Mouse (Mus musculus): ENCODE results near the gene P4ha2. TPM values are rescaled to one million over a fixed set of nuclear protein-coding genes. Genes with fewer than 3 reads are reported as not detected.

The P4ha2 gene
- total and polyA plus RNA-seq, 3 experiments, result 0.22 TPM; not detected in 2

DNA sequence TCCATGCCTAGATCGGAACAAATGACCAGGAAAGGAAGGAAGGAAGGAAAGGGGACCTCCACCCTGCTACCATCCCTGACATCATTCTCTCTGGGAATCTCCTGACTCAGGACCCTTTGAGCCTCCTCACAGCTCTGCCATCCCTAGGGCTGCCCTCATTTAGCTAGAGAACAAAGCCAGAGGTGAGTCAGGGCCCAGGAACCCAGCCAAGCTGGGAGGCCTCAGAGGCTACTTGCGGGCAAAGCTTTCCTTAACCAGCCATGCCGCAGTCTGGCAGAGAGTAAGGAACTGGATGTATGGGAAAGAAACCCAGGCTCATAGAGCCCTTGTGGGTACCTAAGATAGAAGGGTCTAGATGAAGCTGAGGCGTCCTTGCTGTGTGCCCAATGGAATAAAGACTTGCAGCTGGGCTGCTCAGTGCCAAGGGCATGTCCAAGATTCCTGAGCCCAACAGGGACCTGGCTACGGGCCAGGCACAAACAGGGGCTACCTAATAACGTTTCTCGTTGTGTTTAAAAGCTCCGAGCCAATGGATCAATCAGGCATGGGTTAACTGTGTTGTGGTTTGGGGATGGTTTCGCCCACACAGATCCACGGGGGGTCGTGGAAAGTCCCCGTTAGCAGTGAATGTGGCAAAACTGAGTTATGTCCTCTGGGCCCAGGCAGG, 37.7 kb upstream of the P4ha2 start:
- no peak for DNase-seq (ENCODE audit: low spot score)

DNA sequence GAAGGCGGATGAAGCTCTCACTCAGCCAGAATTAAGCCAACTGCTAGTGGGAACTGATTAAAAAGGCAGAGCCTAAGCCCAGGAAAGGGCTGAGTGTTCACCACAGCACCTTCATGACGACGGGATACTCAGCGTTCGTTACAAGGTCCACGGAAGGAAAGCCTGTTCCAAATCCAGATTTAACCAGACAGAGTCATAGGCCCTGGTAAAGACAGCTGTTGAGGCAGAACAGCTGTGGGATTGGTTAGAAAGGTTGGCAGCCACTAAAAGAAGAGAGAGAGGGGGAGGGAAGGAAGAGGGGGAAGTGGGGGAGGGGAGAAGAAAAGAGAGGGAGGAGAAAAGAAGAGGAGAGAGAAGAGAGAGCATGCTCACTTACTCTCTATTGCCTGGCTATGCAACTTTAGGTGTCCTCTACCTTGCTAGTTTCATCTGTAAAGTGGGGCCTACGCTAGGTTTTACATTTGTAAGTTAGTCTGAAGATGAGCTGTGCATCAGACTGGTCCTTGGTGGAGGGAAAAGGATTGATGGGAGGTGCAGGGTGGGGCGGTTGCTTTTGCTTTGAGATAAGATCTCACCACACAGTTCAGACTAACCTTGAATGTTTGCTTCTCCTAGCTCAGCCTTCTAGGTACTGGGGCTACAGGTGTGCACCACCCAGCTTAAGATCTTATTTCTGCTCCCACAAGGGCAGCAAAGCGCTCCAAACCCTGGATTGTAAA, 37.0 kb upstream of the P4ha2 start:
- H3K36me3 ChIP-seq (replicated peaks), result no peaks in the 10 kb centered on the region
- H3K4me1 ChIP-seq (ENCODE audit: insufficient read depth, low read depth, low read length), result no peaks in the 10 kb centered on the region; the same call in 1 of the 2 replicates
- ATAC-seq (ENCODE audit: extremely low read depth, insufficient number of reproducible peaks, low FRiP score, poor library complexity, severe bottlenecking), result no peak
- H3K9me3 ChIP-seq (replicated peaks), result no peaks in the 10 kb centered on the region
- H3K27me3 ChIP-seq (ENCODE audit: insufficient read depth, low read length), result peaks cover 35% of the 10 kb centered on the region
- no peak for DNase-seq (ENCODE audit: low spot score)
- TF ChIP-seq CTCF (IDR thresholded peaks at IDR 0.05; ENCODE audit: low read depth, low read length) (no peak), POLR2AphosphoS5 (IDR thresholded peaks at IDR 0.05; ENCODE audit: insufficient replicate concordance, low read depth, low read length) (no peak), TAL1 (conservative IDR thresholded peaks at IDR 0.05; ENCODE audit: low read depth, low read length) (no peak), GATA1 (IDR thresholded peaks at IDR 0.05; ENCODE audit: borderline replicate concordance, low read length) (no peak), GATA2 (IDR thresholded peaks at IDR 0.05; ENCODE audit: borderline replicate concordance, low read depth, low read length) (no peak)
- H3K4me3 ChIP-seq (ENCODE audit: low read depth, low read length), result no peak overlapping the region

More for the DNA sequence above, 37.7 kb upstream of the P4ha2 start:
- Histone ChIP-seq H3K27me3 (ENCODE audit: insufficient read depth, low read length) (peaks cover 30% of the 10 kb centered on the region), H3K9me3 (replicated peaks) (no peaks in the 10 kb centered on the region), H3K4me1 (ENCODE audit: insufficient read depth, low read depth, low read length) (no peaks in the 10 kb centered on the region; the same call in 1 of the 2 replicates), H3K36me3 (replicated peaks) (no peaks in the 10 kb centered on the region), H3K4me3 (ENCODE audit: low read depth, low read length) (no peak overlapping the region)
- ATAC-seq (ENCODE audit: extremely low read depth, insufficient number of reproducible peaks, low FRiP score, poor library complexity, severe bottlenecking), result no peak
- TF ChIP-seq GATA1 (IDR thresholded peaks at IDR 0.05; ENCODE audit: borderline replicate concordance, low read length), result no peak
- TF ChIP-seq TAL1 (conservative IDR thresholded peaks at IDR 0.05; ENCODE audit: low read depth, low read length), result no peak
- TF ChIP-seq CTCF (IDR thresholded peaks at IDR 0.05; ENCODE audit: low read depth, low read length), result no peak

DNA sequence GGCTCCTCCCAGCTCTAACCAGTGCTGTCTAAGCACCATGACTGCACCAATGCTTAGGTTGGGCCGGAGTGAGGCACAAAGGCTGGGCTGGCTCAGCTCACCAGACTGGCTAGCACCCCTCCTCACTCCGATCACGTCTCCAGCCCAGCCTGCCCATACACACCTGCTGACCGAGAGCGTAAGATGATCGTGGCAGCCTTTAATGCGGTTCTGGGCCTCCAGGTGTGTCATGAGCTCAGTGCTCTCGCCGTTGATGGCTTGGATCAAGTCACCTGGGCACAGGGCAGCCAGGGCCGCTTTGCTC, 36.5 kb upstream of the P4ha2 start:
- Histone ChIP-seq H3K4me3 (ENCODE audit: low read depth, low read length) (no peak overlapping the region), H3K27me3 (ENCODE audit: insufficient read depth, low read length) (peaks cover 35% of the 10 kb centered on the region), H3K36me3 (replicated peaks) (no peaks in the 10 kb centered on the region), H3K4me1 (ENCODE audit: insufficient read depth, low read depth, low read length) (no peaks in the 10 kb centered on the region; the same call in 1 of the 2 replicates), H3K9me3 (replicated peaks) (no peaks in the 10 kb centered on the region)
- ATAC-seq (ENCODE audit: extremely low read depth, insufficient number of reproducible peaks, low FRiP score, poor library complexity, severe bottlenecking) (no peak), DNase-seq (ENCODE audit: low spot score) (no peak)
- no peak for TF ChIP-seq GATA1 (IDR thresholded peaks at IDR 0.05; ENCODE audit: borderline replicate concordance, low read length)
- TF ChIP-seq TAL1 (conservative IDR thresholded peaks at IDR 0.05; ENCODE audit: low read depth, low read length), result no peak
- TF ChIP-seq POLR2AphosphoS5 (IDR thresholded peaks at IDR 0.05; ENCODE audit: insufficient replicate concordance, low read depth, low read length), result no peak
- no peak for TF ChIP-seq GATA2 (IDR thresholded peaks at IDR 0.05; ENCODE audit: borderline replicate concordance, low read depth, low read length)
- TF ChIP-seq CTCF (IDR thresholded peaks at IDR 0.05; ENCODE audit: low read depth, low read length), result no peak

DNA sequence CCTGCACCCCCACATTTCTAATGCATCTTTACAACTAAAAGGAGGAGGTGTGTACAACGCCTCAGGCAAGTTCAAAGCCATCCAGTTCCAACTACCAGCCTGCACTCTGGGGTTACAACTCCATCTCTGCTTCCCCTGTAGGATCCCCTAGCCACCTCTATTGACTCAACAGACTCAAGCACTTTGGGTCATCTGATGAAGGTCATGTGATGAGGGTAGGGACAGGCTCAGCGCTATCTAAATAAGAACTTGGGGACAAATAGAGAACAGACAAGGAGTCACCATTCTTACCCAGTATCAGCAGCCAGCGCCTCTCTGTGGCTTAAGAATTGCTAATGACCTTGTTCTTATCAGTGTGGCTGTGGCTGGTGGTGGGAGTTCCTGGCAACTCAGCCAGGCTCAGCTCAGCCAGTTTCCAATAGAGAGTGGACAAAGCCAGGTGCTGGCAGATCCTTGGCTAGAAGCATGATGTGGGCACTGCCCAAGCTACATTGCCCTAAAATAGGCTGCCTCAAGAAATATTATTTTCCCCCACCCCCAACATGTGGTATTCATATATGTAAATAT, 35.4 kb upstream of the P4ha2 start:
- no peaks in the 10 kb centered on the region for H3K36me3 ChIP-seq (replicated peaks)
- no peak overlapping the region for H3K4me3 ChIP-seq (ENCODE audit: low read depth, low read length)
- ATAC-seq (ENCODE audit: extremely low read depth, insufficient number of reproducible peaks, low FRiP score, poor library complexity, severe bottlenecking) (no peak), DNase-seq (ENCODE audit: low spot score) (no peak)
- no peaks in the 10 kb centered on the region; the same call in 1 of the 2 replicates for H3K4me1 ChIP-seq (ENCODE audit: insufficient read depth, low read depth, low read length)
- H3K9me3 ChIP-seq (replicated peaks), result no peaks in the 10 kb centered on the region
- H3K27me3 ChIP-seq (ENCODE audit: insufficient read depth, low read length), result peaks cover 40% of the 10 kb centered on the region
- TF ChIP-seq GATA1 (IDR thresholded peaks at IDR 0.05; ENCODE audit: borderline replicate concordance, low read length), result no peak
- TF ChIP-seq GATA2 (IDR thresholded peaks at IDR 0.05; ENCODE audit: borderline replicate concordance, low read depth, low read length), result no peak
- no peak for TF ChIP-seq CTCF (IDR thresholded peaks at IDR 0.05; ENCODE audit: low read depth, low read length)
- no peak for TF ChIP-seq POLR2AphosphoS5 (IDR thresholded peaks at IDR 0.05; ENCODE audit: insufficient replicate concordance, low read depth, low read length)
- TF ChIP-seq TAL1 (conservative IDR thresholded peaks at IDR 0.05; ENCODE audit: low read depth, low read length), result no peak

DNA sequence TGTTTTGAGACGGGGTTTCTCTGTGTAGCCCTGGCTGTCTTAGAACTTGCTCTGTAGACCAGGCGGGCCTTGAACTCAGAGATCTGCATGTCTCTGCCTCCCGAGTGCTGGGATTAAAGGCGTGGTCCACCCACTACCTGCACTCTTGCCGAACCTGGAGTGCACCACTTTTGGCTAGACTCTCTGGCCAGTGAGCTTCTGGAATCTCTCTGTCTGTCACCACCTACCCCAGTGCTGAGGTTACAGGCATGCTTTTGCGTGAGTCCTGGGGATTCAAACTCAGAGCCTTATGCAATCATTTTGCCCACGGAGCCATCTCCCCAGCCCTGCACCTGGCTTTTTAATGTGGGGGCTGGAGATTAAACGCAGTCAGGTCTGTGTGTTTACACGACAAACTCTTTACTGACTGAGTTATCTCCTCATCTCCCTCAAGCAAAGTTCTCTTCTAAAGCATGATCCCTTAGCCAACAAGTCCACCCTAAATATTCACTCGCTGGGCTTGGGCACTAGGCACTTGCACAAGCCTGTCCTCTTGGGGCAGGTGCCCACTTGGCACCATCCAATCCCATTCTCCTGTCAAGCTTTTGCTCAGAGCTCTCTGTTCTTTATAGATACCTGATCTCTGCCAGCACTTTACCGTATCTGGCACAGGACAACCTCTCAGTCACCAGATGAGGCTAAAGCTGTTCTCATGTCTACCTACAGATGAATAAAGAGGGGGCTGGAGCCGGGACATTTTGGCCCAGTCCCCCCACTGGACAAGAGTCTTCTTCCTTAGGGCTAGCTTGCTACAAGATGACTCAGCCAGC, 34.6 kb upstream of the P4ha2 start:
- TF ChIP-seq TAL1 (conservative IDR thresholded peaks at IDR 0.05; ENCODE audit: low read depth, low read length), result no peak
- TF ChIP-seq GATA2 (IDR thresholded peaks at IDR 0.05; ENCODE audit: borderline replicate concordance, low read depth, low read length), result no peak
- TF ChIP-seq POLR2AphosphoS5 (IDR thresholded peaks at IDR 0.05; ENCODE audit: insufficient replicate concordance, low read depth, low read length), result no peak
- no peak for TF ChIP-seq CTCF (IDR thresholded peaks at IDR 0.05; ENCODE audit: low read depth, low read length)
- no peak for TF ChIP-seq GATA1 (IDR thresholded peaks at IDR 0.05; ENCODE audit: borderline replicate concordance, low read length)
- DNase-seq (ENCODE audit: low spot score) (no peak), ATAC-seq (ENCODE audit: extremely low read depth, insufficient number of reproducible peaks, low FRiP score, poor library complexity, severe bottlenecking) (no peak)
- no peaks in the 10 kb centered on the region; the same call in 1 of the 2 replicates for H3K4me1 ChIP-seq (ENCODE audit: insufficient read depth, low read depth, low read length)
- no peaks in the 10 kb centered on the region for H3K36me3 ChIP-seq (replicated peaks)
- H3K27me3 ChIP-seq (ENCODE audit: insufficient read depth, low read length), result peaks cover 35% of the 10 kb centered on the region
- H3K9me3 ChIP-seq (replicated peaks), result no peaks in the 10 kb centered on the region
- no peak overlapping the region for H3K4me3 ChIP-seq (ENCODE audit: low read depth, low read length)

DNA sequence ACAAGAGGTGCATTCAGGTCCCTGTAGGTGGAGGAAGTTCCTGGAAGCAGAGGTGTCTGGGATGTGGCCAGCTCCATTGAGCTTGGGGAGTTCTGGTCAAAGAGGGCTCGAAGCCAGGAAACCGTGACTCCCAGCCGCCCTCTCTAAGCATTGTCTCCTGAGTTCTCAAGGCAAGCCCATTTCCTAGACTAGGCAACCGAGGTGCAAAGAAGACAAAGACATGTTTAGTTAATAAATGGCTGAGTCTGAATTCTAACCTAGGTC, 34.0 kb upstream of the P4ha2 start:
- DNase-seq (ENCODE audit: low spot score) (no peak), ATAC-seq (ENCODE audit: extremely low read depth, insufficient number of reproducible peaks, low FRiP score, poor library complexity, severe bottlenecking) (no peak)
- no peaks in the 10 kb centered on the region for H3K9me3 ChIP-seq (replicated peaks)
- TF ChIP-seq CTCF (IDR thresholded peaks at IDR 0.05; ENCODE audit: low read depth, low read length) (no peak), GATA1 (IDR thresholded peaks at IDR 0.05; ENCODE audit: borderline replicate concordance, low read length) (no peak), POLR2AphosphoS5 (IDR thresholded peaks at IDR 0.05; ENCODE audit: insufficient replicate concordance, low read depth, low read length) (no peak), TAL1 (conservative IDR thresholded peaks at IDR 0.05; ENCODE audit: low read depth, low read length) (no peak), GATA2 (IDR thresholded peaks at IDR 0.05; ENCODE audit: borderline replicate concordance, low read depth, low read length) (no peak)
- peaks cover 35% of the 10 kb centered on the region for H3K27me3 ChIP-seq (ENCODE audit: insufficient read depth, low read length)
- no peaks in the 10 kb centered on the region; the same call in 1 of the 2 replicates for H3K4me1 ChIP-seq (ENCODE audit: insufficient read depth, low read depth, low read length)
- no peak overlapping the region for H3K4me3 ChIP-seq (ENCODE audit: low read depth, low read length)
- H3K36me3 ChIP-seq (replicated peaks), result no peaks in the 10 kb centered on the region
